Mouse (Mus musculus): ENCODE data around the gene Tmcc3.
A peak's percentile ranks its signal among the peaks of the same experiment; 100 is the strongest.

Tmcc3 gene

GRCm38 (mm10) chr10:94555394-94555793 is 243.6 kb downstream of the Tmcc3 start:
- no peak for DNase-seq

GRCm38 (mm10) chr10:94557428-94558149 is 245.8 kb downstream of the Tmcc3 start:
- DNase-seq: no peak

GRCm38 (mm10) chr10:94558826-94559225 is 247.1 kb downstream of the Tmcc3 start:
- DNase-seq: no peak

- DNase-seq: no peak
These were observed 249.6 kb downstream of the Tmcc3 start for GRCm38 (mm10) chr10:94561351-94561750.

- peak; percentile 53 to 55 for DNase-seq
These were observed 250.4 kb downstream of the Tmcc3 start for GRCm38 (mm10) chr10:94562188-94562587.

GRCm38 (mm10) chr10:94562991-94563390 is 251.2 kb downstream of the Tmcc3 start:
- DNase-seq: no peak

GRCm38 (mm10) chr10:94565410-94566221 is 253.9 kb downstream of the Tmcc3 start:
- no peak for DNase-seq

- DNase-seq: no peak
These were observed 254.6 kb downstream of the Tmcc3 start for GRCm38 (mm10) chr10:94566222-94566868.

GRCm38 (mm10) chr10:94567251-94567650 is 255.5 kb downstream of the Tmcc3 start:
- no peak for DNase-seq

GRCm38 (mm10) chr10:94567915-94568314 is 256.2 kb downstream of the Tmcc3 start:
- DNase-seq: no peak

- no peak for DNase-seq
These were observed 257.1 kb downstream of the Tmcc3 start for GRCm38 (mm10) chr10:94568867-94569266.

- no peak for DNase-seq
These were observed 258.0 kb downstream of the Tmcc3 start for GRCm38 (mm10) chr10:94569731-94570130.

- DNase-seq: peak; percentile 16 to 30
These were observed 260.3 kb downstream of the Tmcc3 start for GRCm38 (mm10) chr10:94571927-94572620.

- DNase-seq: no peak
These were observed 261.0 kb downstream of the Tmcc3 start for GRCm38 (mm10) chr10:94572772-94573171.

GRCm38 (mm10) chr10:94574451-94575333 is 262.9 kb downstream of the Tmcc3 start:
- no peak for DNase-seq

GRCm38 (mm10) chr10:94575958-94576357 is 264.2 kb downstream of the Tmcc3 start:
- DNase-seq: no peak

- no peak for DNase-seq
These were observed 267.1 kb downstream of the Tmcc3 start for GRCm38 (mm10) chr10:94578870-94579269.

GRCm38 (mm10) chr10:94581384-94581783 is 269.6 kb downstream of the Tmcc3 start:
- DNase-seq: no peak

GRCm38 (mm10) chr10:94583714-94584113 is 272.0 kb downstream of the Tmcc3 start:
- DNase-seq: no peak

GRCm38 (mm10) chr10:94584851-94585359 is 273.2 kb downstream of the Tmcc3 start:
- no peak for DNase-seq

GRCm38 (mm10) chr10:94585819-94586218 is 274.1 kb downstream of the Tmcc3 start:
- DNase-seq: no peak

GRCm38 (mm10) chr10:94588976-94589375 is 277.2 kb downstream of the Tmcc3 start:
- DNase-seq: no peak

Data from B cell, adult 2 months (primary cell).